Mouse (Mus musculus) E14TG2a.4 (cell line): ENCODE measurements around the gene Bcl2.

Experiments used
- CTCF ChIP-seq: conservative IDR thresholded peaks from 2 replicates; pipeline ENCODE4 v1.5.1; 2014; ENCODE audit warnings: low read length
- NANOG ChIP-seq: IDR thresholded peaks from 2 replicates; pipeline ENCODE4 v1.6.1; 2014; ENCODE audit warnings: borderline replicate concordance, low read length, mixed read lengths
- POU5F1 ChIP-seq: IDR thresholded peaks from 2 replicates; pipeline ENCODE4 v1.6.1; 2014; ENCODE audit warnings: low read length, borderline replicate concordance

DNA sequence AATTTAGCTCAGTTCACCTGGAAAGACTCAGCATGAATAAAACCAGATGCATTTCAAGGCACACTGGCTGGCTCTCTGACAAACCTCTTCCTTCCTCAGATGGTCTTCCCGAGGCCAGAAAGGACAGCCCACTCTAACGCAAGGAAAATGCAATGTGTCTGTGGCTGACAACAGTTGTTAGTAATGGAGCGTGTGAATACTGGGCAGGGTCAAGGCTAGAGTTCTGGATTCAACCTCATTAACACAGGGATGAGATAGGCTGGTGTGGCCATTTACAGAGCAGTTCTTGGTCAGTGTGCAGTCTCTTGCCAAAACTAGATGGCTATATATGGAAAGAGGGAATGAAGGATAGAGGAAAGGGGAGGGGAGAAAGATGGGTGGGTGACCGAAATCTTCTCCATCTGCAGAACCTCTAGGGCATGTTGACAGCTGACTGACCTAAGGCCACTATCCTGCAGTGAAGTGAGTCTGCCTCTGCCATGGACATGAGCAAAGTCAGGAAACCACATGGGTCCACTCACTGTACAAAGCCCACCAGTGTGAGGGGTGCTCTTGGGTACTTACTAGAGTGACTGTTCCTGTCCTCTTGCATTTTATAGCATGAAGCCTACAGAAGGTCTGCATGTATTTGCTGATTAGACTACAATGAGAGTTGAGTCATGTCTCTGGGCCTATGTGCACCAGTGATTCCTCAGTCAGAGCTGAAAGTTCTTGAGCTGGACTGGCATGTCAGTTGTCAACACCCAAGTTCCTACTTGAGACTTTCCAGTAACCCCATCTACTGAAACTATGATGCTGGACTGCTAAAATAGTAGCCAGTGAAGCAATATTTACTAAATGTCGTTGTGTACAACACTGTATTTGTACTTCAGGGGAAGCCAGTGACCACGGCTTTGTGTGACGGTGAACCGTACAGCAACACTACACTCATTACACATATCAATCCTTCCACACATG lies 159.9 kb downstream of the Bcl2 start:
- TF ChIP-seq CTCF (no peak), POU5F1 (no peak), NANOG (no peak)
